Mouse (Mus musculus): Measurements from ENCODE around the gene Gm10842. TPM values are rescaled to one million over a fixed set of nuclear protein-coding genes. Genes with fewer than 3 reads are reported as not detected.
"Not testable (repeated sequence)": the region's sequence is repeated elsewhere in the genome, so short reads cannot be mapped to it uniquely, and the experiment has no call there.

Gm10842 gene
- 6.4 TPM in 1 of 2 replicates, not detected in the other for total RNA-seq (2017)

DNA sequence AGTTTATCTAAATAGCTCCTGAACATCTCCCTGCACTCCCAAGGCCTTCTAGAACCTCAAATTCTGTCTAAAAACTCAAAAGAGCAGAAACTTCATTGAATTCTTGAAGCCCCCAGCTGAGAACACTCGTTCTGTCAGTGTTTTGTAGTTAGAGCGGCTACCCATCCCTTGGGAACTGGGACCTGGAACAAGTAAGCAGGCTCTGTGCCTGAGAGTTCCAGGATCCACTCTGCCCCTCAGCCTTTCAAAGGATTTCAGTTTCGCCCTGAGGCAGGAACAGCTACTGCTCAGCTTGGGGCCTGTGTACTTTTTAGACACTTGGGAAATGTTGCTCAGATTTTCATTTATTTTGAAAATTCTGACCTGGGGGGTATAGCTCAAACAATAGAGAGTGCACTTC, at the start of gene Gm10842:
Gene Gm10842 (plus strand): TSS at position 301 of the 400 bp plus-strand sequence.
- ATAC-seq (replicated peaks; ENCODE audit: low read depth, poor library complexity, severe bottlenecking): no peak

DNA sequence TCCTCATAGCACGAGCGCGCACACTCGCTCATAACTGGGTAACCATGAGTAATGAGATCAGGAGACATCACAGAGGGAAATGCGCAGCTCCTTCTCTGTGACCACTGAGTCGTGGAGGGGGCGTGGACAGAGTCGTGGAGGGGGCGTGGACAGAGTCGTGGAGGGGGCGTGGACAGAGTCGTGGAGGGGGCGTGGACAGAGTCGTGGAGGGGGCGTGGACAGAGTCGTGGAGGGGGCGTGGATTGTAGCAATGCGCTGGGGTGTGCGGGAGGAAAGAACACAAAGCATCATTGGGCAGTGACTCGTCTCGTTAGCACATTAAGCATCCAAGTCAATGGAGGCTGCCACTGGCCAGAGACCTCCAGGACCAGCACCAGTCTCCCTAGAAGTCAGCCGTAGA, 34.2 kb upstream of the Gm10842 start:
- ATAC-seq (replicated peaks; ENCODE audit: low read depth, poor library complexity, severe bottlenecking): not testable (repeated sequence)

DNA sequence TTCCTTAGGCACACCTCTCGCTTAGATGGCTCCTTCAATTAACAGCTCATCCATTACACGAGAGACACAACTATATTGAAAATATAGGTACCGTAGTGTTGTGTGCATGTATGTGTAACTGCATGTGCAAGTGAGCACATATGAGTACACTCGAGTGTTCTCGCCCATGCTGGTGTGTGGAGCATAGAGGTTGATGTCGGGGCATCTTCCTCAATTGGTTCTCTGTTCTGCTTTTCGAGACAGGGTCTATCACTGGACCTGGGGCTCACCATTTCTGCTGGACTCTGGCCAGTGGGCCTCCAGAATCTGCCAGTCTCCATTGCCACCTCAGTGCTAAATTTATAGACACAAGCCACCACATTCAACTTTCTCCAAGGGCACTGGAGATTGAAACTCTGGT, 28.9 kb upstream of the Gm10842 start:
- no peak for ATAC-seq (replicated peaks; ENCODE audit: low read depth, poor library complexity, severe bottlenecking)

DNA sequence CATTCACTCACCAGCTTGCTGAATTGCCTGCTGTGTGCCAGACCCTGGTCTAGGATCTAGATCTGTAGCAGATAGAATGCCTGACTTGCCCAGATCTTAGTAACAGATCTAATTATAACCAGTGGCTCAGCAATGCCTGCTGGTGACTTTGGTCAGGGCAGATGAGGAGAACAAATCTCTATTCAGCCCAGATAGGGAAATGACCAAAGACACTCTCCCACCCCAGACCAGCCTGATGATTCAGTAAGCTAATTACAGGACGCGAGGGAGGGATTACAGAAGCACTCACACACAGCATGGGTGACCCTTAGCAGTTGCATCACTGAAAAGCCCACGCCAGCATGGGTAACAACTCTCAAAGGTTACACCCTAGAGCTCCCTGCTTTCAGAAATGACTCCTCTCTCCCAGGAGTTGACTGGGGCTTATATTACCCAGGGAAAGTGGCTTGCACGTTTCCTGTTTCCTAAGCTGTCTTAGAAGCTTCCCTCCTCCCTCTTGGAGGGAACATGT, 26.1 kb upstream of the Gm10842 start:
- ATAC-seq (replicated peaks; ENCODE audit: low read depth, poor library complexity, severe bottlenecking): no peak

DNA sequence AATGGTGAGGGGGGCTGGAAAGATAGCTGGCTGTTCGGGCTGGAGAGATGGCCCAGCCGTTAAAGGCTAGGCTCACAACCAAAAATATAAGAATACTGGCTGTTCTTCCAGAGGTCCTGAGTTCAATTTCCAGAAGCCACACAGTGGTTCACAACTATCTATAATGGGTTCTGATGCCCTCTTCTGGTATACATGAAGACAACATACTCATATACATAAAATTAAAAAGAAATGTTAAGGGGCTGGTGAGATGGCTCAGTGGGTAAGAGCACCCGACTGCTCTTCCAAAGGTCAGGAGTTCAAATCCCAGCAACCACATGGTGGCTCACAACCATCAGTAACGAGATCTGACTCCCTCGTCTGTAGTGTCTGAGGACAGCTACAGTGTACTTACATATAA, 24.9 kb upstream of the Gm10842 start:
- ATAC-seq (replicated peaks; ENCODE audit: low read depth, poor library complexity, severe bottlenecking): not testable (repeated sequence)

DNA sequence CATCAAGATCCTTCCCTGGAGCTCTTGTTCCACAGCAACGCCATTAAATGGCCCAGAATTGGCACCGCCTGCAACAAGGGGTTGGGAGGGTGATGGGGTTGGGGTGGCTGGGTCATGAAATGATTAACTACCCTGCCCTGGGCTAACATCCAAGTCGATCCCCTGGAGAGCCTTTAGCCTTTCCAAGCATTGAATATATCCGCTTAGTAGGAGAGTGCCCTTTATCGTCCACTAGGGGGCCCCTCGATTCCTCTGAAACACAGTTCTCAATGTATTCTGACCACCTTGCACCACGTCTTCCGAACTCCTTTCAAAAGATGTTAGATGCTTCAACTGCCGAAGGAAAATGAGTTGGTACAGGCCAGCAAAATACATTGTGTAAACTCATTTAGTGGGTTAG, 22.7 kb upstream of the Gm10842 start:
- peak; percentile 63 for ATAC-seq (replicated peaks; ENCODE audit: low read depth, poor library complexity, severe bottlenecking)

DNA sequence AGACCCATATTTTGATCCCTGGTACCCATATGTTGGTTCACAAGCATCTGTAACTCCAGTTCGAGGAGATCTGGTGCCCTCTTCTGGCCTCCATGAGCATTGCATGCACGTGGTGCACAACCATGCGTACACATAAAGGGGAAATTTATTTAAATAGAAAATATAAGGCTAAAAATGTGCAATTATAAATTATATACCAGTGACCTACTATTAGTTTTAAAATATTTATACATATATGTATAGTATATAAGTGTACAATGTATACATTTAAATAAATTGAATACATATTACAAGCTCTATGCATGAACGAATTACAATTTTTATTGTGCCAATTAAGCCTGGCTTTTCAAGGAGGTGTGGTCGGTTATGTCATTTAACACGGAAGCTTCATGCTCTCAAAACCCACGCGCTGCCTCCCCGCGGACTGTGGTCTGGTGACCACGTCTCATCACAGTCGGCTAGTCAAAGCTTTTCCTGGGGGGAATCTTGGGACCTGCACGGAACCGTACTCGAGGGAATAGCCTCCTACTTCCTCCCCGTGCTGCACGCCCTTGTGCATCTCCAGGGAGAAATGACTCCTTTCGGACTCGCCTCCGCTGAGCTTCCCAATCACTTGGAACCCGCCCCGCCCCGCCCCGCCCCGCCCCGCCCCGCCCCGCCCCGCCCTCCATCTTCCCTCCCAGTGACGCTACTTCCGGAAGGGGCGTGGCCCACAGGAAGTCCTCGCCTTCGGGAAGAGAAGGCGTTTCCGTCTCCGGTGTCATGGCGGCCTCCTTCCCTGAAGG, 20.8 kb upstream of the Gm10842 start, which contains the start of gene Mettl2:
Gene Mettl2 (plus strand): TSS at position 691 of the 785 bp plus-strand sequence.
- ATAC-seq (replicated peaks; ENCODE audit: low read depth, poor library complexity, severe bottlenecking): peak; percentile 85

DNA sequence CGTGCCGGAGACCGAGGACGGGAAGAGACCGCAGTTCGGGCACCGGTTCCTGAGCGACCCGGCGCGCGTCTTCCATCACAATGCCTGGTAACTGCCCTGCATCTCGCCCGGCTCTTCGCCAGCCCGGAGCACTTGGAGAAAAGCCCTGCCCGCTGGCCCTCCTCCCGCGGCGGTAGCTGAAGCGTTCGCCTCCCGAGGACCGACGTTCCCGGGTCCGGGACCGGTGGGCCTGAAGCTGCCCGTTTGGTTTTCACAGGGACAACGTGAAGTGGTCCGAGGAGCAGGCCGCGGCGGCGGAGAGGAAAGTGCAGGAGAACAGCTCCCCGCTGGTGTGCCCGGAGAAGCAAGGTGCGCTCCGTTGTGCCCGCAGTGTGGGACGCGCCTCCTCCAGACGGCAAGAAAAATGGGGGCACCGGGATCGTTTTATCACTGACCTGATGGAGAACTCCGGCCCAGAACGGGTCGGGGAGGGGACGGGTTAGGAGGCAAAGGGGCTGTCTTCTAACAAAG, 20.1 kb upstream of the Gm10842 start:
- peak; percentile 10; the same call in 1 of the 2 replicates for ATAC-seq (replicated peaks; ENCODE audit: low read depth, poor library complexity, severe bottlenecking)

DNA sequence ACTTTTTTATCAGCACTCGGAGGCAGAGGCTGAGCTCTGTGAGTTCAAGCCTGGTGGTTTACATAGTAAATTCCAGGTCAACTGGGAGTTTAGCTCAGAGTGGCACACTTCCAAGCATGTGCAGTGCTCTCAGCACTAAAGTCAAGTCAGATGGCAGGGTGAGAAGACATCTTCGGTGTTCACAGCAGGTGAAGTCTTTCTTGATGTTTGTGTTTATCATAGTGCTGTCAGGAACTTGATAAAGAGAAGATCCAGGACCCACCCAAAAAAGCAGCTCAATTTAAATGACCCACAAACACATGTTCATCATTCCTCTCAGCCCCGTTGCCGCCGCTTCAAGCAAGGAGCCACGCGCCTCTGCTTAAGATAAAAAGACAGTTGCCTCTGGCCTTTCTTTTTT, 11.0 kb upstream of the Gm10842 start:
- peak; percentile 29; the same call in 1 of the 2 replicates for ATAC-seq (replicated peaks; ENCODE audit: low read depth, poor library complexity, severe bottlenecking)

DNA sequence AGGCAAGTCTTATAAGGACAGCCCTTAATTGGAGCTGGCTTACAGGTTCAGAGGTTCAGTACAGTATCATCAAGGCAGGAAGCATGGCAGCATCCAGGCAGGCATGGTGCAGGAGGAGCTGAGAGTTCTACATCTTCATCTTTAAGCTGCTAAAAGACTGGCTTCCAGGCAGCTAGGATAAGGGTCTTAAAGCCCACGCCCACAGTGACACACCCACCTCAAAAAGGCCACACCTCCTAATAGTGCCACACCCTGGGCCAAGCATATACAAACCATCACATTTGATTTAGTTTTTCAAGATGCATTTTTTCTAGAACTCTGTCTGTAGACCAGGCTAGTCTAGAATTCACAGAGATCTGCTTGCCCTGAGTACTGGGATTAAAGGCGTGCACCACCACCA, 9.4 kb upstream of the Gm10842 start:
- not testable (repeated sequence) for ATAC-seq (replicated peaks; ENCODE audit: low read depth, poor library complexity, severe bottlenecking)

DNA sequence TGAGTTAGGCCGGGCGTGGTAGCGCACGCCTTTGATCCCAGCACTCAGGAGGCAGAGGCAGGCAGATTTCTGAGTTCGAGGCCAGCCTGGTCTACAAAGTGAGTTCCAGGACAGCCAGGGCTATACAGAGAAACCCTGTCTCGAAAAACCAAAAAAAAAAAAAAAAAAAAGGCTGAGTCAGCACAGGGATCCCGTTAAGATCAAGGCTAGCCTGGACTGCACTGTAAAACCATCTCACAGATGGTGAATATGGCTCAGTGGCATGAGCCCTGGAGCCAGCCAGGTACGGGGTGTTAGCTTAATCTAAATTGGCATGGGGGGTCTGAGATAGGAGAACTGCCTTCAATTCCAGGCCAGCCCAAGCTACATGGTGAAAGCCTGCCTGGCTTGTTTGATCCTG, 6.2 kb upstream of the Gm10842 start:
- not testable (repeated sequence) for ATAC-seq (replicated peaks; ENCODE audit: low read depth, poor library complexity, severe bottlenecking)

DNA sequence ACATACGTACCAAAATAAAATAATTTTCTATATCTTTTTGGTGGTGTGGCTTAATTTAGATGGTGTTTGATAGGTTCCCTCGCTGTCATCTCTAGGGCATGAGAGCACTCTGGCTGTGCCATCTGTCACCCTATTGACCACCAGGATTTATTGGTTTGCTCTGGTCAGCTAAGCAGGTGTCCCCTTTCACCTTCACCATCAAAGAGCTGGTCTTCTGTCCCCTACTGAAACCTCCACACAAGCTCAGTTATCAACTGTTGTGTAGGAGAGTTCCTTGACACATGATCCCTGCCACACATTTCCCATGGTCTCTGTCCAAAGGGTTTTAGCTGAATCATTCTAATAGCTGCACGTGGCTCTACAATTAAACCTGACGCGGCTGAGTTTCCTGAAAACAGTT, 5.6 kb upstream of the Gm10842 start:
- ATAC-seq (replicated peaks; ENCODE audit: low read depth, poor library complexity, severe bottlenecking): no peak

DNA sequence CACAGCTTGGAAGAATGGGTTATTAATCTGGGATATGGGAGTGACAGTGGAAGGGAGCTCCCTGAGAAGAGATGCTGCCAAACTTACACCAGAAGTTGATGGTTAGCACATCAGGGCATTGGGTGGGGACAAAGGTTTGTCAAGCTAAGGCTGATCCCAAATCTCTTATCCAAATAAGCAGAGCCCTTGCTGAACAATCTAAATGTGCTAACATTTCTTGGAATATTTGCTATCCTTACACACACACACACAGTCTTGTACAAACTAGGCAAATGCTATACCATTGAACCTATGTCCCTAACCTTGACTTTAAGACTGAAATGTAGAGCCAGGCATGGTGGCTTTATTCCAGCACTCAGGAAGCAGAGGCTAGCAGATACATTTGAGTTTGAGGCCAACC, 3.1 kb upstream of the Gm10842 start:
- no peak for ATAC-seq (replicated peaks; ENCODE audit: low read depth, poor library complexity, severe bottlenecking)

DNA sequence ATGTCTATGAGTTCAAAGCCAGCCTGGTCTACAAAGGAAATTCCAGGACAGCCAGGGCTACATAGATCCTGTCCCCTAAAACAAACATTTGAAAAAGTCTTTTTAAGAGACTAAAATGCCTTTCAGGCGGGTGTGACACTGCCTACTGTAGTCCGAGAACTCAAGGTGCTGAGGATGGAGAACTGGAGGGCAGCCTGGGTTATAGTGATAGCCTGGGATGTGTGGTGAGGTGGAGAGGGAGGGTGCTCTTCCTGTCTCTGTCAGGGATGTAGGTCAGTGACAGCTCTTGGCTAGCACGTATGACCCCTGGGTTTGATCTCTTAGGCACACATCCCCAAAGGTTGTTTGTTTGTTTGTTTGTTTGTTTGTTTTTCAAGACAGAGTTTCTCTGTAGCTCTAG, 2.6 kb upstream of the Gm10842 start:
- no peak for ATAC-seq (replicated peaks; ENCODE audit: low read depth, poor library complexity, severe bottlenecking)

DNA sequence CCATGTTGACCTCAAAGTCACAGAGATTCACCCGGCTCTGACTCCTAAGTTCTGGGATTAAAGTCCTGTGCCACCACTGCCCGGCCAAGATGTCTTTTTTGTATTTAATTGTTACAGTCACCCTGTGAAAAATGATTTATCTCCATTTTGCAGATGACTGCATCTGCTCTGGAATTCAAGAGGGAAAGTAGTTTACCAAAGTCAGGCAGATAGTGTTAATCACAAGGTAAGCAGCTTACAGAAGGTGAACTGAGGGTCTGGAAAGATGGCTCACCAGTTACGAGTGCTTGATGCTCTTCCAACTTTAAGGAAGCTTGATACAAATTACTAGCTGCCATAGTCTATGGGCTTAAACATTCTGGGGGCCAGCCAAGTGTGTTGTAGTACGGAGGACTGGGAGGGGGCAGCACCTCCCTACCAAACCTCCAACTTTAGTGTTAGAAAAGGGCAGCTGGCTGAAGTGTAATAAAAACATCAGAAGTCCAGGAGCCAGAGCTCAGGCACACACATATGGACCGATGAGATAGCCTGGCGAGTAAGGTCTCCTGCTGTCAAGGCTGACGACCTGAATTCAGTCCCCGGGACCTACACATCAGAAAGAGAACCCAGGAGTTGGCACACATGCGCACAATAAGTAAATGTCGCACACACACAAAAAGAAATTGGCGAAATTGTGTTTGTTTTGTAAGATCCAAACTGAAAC, 2.0 kb upstream of the Gm10842 start:
- no peak for ATAC-seq (replicated peaks; ENCODE audit: low read depth, poor library complexity, severe bottlenecking)

DNA sequence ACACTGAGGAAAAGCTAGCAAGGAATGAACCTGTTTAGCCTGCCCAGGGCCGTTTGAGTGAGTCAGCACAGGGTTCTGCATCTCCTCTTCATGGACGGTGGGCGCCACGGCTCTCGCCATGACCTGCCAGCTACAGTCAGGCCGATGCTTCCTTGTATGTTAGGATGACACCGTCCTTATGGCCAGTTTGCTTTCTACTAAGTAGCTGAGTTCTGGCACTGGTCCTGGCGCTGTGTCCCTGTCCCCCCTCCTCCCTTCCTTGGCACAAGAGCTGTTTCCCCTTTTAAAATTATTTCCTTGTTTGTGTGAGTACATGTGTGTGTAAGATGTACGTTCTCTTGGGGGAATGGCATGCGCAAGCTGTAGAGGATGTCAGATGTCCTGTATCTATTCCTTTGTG, 1.5 kb upstream of the Gm10842 start:
- no peak for ATAC-seq (replicated peaks; ENCODE audit: low read depth, poor library complexity, severe bottlenecking)

DNA sequence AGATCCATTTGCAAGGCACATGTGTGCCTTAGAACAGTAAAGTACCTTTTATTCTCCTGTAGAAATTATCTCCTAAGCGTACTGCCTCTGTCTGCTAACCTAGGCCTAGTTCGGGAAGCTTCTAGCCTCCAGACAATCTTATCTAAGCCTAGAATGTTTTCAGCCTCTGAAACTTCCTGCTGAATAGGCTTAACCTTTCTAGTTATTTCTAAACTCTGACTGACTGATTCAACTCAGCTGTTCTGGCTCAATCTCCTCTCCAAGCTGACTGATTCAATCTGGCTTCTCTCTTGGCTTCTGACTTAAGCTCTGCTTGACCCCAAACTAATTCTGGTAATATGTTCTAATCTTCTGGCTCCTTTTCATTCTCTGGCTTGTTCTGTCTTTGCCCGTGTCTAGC, 2.7 kb downstream of the Gm10842 start:
- no peak for ATAC-seq (replicated peaks; ENCODE audit: low read depth, poor library complexity, severe bottlenecking)

DNA sequence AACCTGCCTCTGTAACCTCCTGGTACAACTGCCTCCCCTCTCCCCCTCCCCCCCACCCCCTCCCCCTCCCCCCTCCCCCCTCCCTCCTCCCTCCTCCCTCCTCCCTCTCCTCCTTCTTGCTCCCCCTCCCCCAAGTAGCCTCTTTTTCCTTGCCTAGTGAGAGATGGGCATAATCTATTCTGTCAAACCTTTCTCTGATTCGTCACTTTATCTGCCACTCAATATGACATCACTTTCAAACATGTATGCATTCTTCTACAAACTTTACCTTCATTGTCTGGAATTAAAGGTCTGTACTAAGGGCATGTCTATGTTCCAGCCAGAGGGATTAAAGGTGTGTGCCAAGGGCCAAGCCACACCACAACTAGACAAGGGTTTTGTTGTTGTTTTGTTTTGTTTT, 3.1 kb downstream of the Gm10842 start:
- no peak for ATAC-seq (replicated peaks; ENCODE audit: low read depth, poor library complexity, severe bottlenecking)

DNA sequence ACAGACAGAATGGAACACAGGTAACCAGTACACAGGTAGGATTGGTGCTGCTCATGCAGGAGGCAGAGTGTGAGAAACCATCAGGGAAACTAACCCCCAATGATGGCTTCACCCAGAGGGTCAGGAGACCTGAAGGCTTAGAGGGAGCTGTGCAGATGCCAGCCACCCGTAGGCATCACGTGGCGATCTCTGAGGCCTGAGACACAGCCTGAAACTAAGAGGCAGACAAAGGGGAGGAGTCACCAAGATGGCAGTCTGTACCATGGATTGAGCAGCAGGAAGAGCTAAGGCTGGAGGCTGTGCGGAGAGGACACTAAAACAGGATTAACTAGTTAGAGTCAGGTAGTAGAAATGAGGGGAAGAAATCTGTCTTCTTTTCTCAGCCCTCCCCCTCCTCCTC, 4.0 kb downstream of the Gm10842 start:
- ATAC-seq (replicated peaks; ENCODE audit: low read depth, poor library complexity, severe bottlenecking): no peak

DNA sequence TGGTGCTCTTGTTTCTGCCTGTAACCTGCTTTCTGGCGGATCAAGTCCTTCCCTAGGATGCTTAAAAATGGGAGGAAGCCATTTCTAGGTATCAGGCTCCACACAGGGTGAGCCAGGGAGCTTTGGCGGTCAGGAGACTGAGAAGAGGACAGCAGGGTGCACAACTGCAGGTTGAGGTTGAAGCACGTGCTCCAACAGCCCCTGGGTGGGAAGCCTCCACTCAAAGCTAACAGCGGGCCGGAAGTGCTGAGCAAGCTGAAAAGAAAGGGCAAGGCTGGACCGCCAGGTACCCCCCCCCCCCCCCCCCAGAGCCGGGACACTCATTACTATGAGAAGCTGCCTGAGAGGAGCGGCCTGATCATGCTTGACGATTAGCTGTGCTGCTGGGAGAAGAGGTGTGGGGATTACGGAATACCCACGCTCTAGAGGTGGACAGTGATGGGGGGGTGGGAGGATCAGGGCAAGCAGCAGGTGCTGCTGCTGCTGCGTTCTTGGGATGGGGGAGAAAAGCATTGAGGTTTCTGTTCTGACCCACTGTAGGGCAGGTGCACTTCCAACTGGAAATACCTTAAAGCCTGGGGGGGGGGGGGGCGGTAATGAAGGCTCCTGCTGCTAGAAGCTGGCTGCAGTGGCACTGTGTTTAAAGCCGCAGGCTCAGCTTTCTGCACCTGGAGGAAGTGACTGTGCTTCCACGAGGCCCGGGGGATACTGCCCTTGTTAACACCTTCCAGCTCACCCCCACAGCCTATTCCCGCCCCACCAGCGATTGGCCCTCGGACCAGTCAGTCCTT, 4.7 kb downstream of the Gm10842 start:
- ATAC-seq (replicated peaks; ENCODE audit: low read depth, poor library complexity, severe bottlenecking): 0 out of 2 replicates have a peak, but pooled peaks have one; percentile 23

Data from common myeloid progenitor, adult 5-6 weeks (primary cell).